Mouse (Mus musculus): ENCODE results near the gene Ctsk. TPM values are rescaled to one million over a fixed set of nuclear protein-coding genes. Genes with fewer than 3 reads are reported as not detected.

The Ctsk gene
- polyA plus RNA-seq, 1 experiment from 2014 or later = 23.9 TPM

DNA sequence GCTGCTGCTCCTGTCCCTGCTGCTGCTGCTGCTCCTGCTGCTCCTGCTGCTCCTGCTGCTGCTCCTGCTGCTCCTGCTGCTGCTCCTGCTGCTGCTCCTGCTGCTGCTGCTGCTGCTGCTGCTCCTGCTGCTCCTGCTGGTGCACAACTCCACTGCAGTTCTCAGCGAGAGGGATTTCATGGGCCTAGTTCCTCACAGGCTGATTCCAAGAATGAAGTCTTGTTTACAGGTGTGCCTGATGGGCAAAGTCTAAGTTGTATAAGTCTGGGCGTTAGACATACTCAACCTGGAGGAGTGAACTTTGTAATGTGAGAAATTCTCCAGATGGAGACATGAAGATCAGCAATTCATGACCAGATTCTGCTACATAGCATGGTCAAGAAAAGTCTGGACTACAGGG lies 25.6 kb downstream of the Ctsk start:
- no peaks in the 10 kb centered on the region for H3K36me3 ChIP-seq (ENCODE audit: control insufficient read depth, insufficient read depth, low read length)
- H3K4me2 ChIP-seq (ENCODE audit: low read length) = no peak overlapping the region
- H3K9ac ChIP-seq (ENCODE audit: low read length) = no peak overlapping the region
- ATAC-seq (ENCODE audit: insufficient number of reproducible peaks, insufficient read depth, low FRiP score, low read depth) = no peak
- 63% methylated on average over 2 of the region's 2 CpGs for WGBS
- H3K27me3 ChIP-seq (ENCODE audit: control insufficient read depth, insufficient read depth, low read length) = no peaks in the 10 kb centered on the region
- H3K4me1 ChIP-seq (ENCODE audit: control insufficient read depth in 2 of 2, insufficient read depth in 2 of 2, low read length in 2 of 2) = peaks cover 0 to 6% of the 10 kb centered on the region in 2 experiments; a peak in 1 of 4 replicates
- H3K27ac ChIP-seq (replicated peaks in 1 of 2; ENCODE audit: control insufficient read depth in 1 of 2, insufficient read depth in 1 of 2, low read depth in 2 of 2, low read length in 2 of 2) = no peak overlapping the region
- H3K9me3 ChIP-seq (ENCODE audit: control insufficient read depth, low read length) = no peaks in the 10 kb centered on the region
- H3K4me3 ChIP-seq (ENCODE audit: control insufficient read depth in 1 of 2, insufficient read depth in 1 of 2, low read depth in 1 of 2, low read length in 2 of 2) = no peak overlapping the region

DNA sequence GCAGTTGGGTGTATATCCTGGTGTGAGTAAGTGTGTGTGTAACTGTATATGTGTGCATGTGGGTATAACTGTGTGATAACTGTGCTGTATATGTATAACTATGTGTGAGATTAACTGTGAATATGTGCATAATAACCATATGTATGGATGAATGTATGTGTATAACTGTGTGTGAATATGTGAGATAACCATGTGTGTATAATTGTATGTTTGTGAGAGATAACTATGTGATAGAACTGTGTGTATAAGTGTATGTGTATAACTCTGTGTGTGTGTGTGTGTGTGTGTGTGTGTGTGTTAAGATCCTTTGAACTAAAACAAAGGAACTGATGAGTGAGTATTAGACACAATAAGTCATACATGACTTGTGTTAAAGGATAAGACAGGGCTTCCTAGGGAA lies 27.1 kb downstream of the Ctsk start:
- ATAC-seq (ENCODE audit: insufficient number of reproducible peaks, insufficient read depth, low FRiP score, low read depth) = no peak

DNA sequence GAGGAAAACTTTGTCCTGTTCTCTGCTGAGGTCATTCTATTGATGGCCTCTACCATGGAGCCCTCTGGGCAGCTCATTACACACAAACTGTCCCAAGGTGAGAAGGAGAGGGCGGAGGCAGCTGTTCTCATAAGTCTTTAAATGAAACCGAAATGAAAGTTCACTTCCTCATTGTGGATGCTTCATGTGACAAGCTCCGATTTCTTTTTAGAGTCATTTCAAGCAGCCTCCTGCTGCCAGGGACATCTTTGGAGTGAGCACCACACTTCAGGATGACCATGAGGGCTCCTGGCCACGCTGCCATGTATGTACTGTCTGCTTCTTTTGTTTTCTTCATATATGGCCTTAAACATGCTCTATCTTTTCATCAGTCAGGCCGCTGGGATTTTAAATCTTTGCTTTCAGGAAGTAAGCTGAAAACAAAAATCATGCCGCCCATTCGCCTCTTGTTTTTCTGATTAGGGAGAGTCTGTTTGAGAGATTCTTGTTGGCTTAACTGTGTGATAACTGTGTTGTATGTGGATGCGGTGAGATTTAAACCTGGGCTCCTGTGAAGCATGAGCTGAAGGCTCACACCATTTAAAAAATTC lies 27.7 kb downstream of the Ctsk start, which contains the start of gene Ctss:
Ctss (plus strand) TSS at position 165 of the 590 bp plus-strand sequence.
- no peak within 1 kb of the TSS for H3K4me2 ChIP-seq (ENCODE audit: low read length)
- no peak for ATAC-seq (ENCODE audit: insufficient number of reproducible peaks, insufficient read depth, low FRiP score, low read depth)
- H3K9ac ChIP-seq (ENCODE audit: low read length) = no peak within 1 kb of the TSS
- H3K27me3 ChIP-seq (ENCODE audit: control insufficient read depth, insufficient read depth, low read length) = no peaks in the 10 kb centered on the region
- 82% methylated on average over 8 of the region's 8 CpGs for WGBS
- no peak within 1 kb of the TSS for H3K27ac ChIP-seq (replicated peaks in 1 of 2; ENCODE audit: control insufficient read depth in 1 of 2, insufficient read depth in 1 of 2, low read depth in 2 of 2, low read length in 2 of 2)
- H3K4me1 ChIP-seq (ENCODE audit: control insufficient read depth in 2 of 2, insufficient read depth in 2 of 2, low read length in 2 of 2) = peaks cover 0 to 4% of the 10 kb centered on the region in 2 experiments; a peak in 1 of 4 replicates
- H3K9me3 ChIP-seq (ENCODE audit: control insufficient read depth, low read length) = no peaks in the 10 kb centered on the region
- no peak within 1 kb of the TSS for H3K4me3 ChIP-seq (ENCODE audit: control insufficient read depth in 1 of 2, insufficient read depth in 1 of 2, low read depth in 1 of 2, low read length in 2 of 2)
- H3K36me3 ChIP-seq (ENCODE audit: control insufficient read depth, insufficient read depth, low read length) = no peaks in the 10 kb centered on the region

More for the DNA sequence above, 27.1 kb downstream of the Ctsk start:
- Histone ChIP-seq H3K4me1 (ENCODE audit: control insufficient read depth in 2 of 2, insufficient read depth in 2 of 2, low read length in 2 of 2) (peaks cover 0 to 6% of the 10 kb centered on the region in 2 experiments; a peak in 1 of 4 replicates), H3K9ac (ENCODE audit: low read length) (no peak overlapping the region), H3K4me3 (ENCODE audit: control insufficient read depth in 1 of 2, insufficient read depth in 1 of 2, low read depth in 1 of 2, low read length in 2 of 2) (no peak overlapping the region), H3K27ac (replicated peaks in 1 of 2; ENCODE audit: control insufficient read depth in 1 of 2, insufficient read depth in 1 of 2, low read depth in 2 of 2, low read length in 2 of 2) (no peak overlapping the region), H3K36me3 (ENCODE audit: control insufficient read depth, insufficient read depth, low read length) (no peaks in the 10 kb centered on the region), H3K9me3 (ENCODE audit: control insufficient read depth, low read length) (no peaks in the 10 kb centered on the region), H3K4me2 (ENCODE audit: low read length) (no peak overlapping the region), H3K27me3 (ENCODE audit: control insufficient read depth, insufficient read depth, low read length) (no peaks in the 10 kb centered on the region)

DNA sequence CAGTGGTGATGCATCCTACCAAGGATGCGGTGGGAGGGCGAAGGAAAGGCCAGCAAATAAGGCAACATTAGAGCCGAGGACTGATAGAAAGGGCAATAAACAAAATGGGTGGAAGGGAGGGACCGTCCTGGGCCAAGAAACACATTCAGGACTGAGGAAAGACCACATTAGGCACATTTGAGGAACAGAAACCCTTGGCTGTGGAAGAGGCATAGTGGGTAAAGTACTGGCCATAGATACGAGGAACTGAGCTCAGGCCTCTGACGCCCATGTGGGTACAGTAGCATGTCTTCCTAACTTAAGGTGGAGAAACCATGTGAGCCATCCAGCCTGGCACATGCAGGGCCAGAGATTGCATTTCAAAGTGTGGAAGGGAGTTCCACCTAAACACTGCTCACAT lies 30.8 kb downstream of the Ctsk start:
- Histone ChIP-seq H3K27me3 (ENCODE audit: control insufficient read depth, insufficient read depth, low read length) (no peaks in the 10 kb centered on the region), H3K36me3 (ENCODE audit: control insufficient read depth, insufficient read depth, low read length) (no peaks in the 10 kb centered on the region), H3K4me1 (ENCODE audit: control insufficient read depth in 2 of 2, insufficient read depth in 2 of 2, low read length in 2 of 2) (no peaks in the 10 kb centered on the region), H3K9ac (ENCODE audit: low read length) (no peak overlapping the region), H3K4me2 (ENCODE audit: low read length) (no peak overlapping the region), H3K4me3 (ENCODE audit: control insufficient read depth in 1 of 2, insufficient read depth in 1 of 2, low read depth in 1 of 2, low read length in 2 of 2) (no peak overlapping the region), H3K9me3 (ENCODE audit: control insufficient read depth, low read length) (no peaks in the 10 kb centered on the region), H3K27ac (replicated peaks in 1 of 2; ENCODE audit: control insufficient read depth in 1 of 2, insufficient read depth in 1 of 2, low read depth in 2 of 2, low read length in 2 of 2) (no peak overlapping the region)
- no peak for ATAC-seq (ENCODE audit: insufficient number of reproducible peaks, insufficient read depth, low FRiP score, low read depth)
- 83% methylated on average over 6 of the region's 6 CpGs for WGBS

DNA sequence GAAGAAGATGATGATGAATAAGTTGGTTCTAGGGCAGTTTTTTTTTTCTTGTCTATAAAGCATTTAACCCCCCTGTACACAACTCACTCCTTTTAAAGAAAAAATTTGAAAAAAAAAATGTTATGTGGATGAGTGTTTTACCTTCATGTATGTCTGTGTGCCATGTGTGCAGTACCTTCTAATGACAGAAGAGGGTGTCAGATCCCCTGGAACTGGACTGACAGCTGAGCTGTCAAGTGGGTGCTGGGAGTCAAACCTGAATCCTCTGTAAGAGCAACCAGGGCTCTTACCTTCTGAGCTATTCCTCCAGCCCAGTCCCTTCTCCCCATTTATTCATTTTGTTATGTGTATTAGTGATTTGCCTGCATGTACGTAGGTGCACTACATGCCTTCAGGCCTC lies 32.0 kb downstream of the Ctsk start:
- H3K36me3 ChIP-seq (ENCODE audit: control insufficient read depth, insufficient read depth, low read length) = no peaks in the 10 kb centered on the region
- no peak for ATAC-seq (ENCODE audit: insufficient number of reproducible peaks, insufficient read depth, low FRiP score, low read depth)
- H3K9ac ChIP-seq (ENCODE audit: low read length) = no peak overlapping the region
- H3K4me2 ChIP-seq (ENCODE audit: low read length) = no peak overlapping the region
- no peaks in the 10 kb centered on the region for H3K27me3 ChIP-seq (ENCODE audit: control insufficient read depth, insufficient read depth, low read length)
- no peak overlapping the region for H3K27ac ChIP-seq (replicated peaks in 1 of 2; ENCODE audit: control insufficient read depth in 1 of 2, insufficient read depth in 1 of 2, low read depth in 2 of 2, low read length in 2 of 2)
- H3K4me3 ChIP-seq (ENCODE audit: control insufficient read depth in 1 of 2, insufficient read depth in 1 of 2, low read depth in 1 of 2, low read length in 2 of 2) = no peak overlapping the region
- H3K4me1 ChIP-seq (ENCODE audit: control insufficient read depth in 2 of 2, insufficient read depth in 2 of 2, low read length in 2 of 2) = no peaks in the 10 kb centered on the region
- WGBS = 93% methylated on average over 1 of the region's 1 CpGs
- no peaks in the 10 kb centered on the region for H3K9me3 ChIP-seq (ENCODE audit: control insufficient read depth, low read length)

DNA sequence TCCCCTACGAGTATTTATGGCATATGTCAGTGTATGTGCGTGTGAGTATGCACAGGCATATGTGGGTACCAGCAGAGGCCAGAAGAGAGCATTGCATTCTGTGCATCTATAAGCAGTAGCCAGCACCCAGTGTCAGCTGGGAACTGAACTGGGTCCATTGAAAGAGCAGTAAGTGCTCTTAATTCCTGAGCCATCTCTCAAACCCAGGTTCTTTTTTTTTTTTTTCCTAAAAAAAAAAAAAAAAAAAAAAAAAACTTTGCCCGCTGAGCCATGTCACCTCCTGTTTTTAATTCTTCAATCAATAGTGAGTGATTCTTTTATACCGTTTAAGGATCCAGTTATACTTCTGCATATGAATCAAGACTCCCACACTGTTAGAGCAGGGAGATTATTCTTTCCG lies 34.3 kb downstream of the Ctsk start:
- Histone ChIP-seq H3K27ac (replicated peaks in 1 of 2; ENCODE audit: control insufficient read depth in 1 of 2, insufficient read depth in 1 of 2, low read depth in 2 of 2, low read length in 2 of 2) (no peak overlapping the region), H3K9me3 (ENCODE audit: control insufficient read depth, low read length) (no peaks in the 10 kb centered on the region), H3K4me3 (ENCODE audit: control insufficient read depth in 1 of 2, insufficient read depth in 1 of 2, low read depth in 1 of 2, low read length in 2 of 2) (no peak overlapping the region), H3K9ac (ENCODE audit: low read length) (no peak overlapping the region), H3K4me1 (ENCODE audit: control insufficient read depth in 2 of 2, insufficient read depth in 2 of 2, low read length in 2 of 2) (no peaks in the 10 kb centered on the region), H3K36me3 (ENCODE audit: control insufficient read depth, insufficient read depth, low read length) (no peaks in the 10 kb centered on the region), H3K4me2 (ENCODE audit: low read length) (no peak overlapping the region), H3K27me3 (ENCODE audit: control insufficient read depth, insufficient read depth, low read length) (no peaks in the 10 kb centered on the region)
- no peak for ATAC-seq (ENCODE audit: insufficient number of reproducible peaks, insufficient read depth, low FRiP score, low read depth)
- WGBS = 87% methylated on average over 5 of the region's 5 CpGs

DNA sequence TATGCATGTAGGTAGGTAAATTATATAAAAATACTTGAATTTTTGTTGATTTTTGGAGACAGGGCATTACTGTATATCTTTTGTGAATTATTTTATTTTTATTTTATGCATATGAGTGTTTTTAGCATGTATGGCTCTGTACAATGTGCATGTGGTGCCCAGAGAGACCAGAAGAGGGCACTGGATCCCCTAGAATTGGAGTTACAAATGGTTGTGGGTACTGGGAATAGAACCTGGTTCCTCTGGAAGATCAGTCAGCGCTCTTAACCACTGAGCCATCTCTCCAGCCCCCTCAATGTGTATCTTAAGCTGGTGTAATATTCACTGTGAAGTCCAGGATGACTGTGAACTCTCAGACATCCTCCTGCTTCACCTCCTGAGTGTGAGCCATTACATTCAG lies 35.9 kb downstream of the Ctsk start:
- WGBS = 82% methylated on average over 1 of the region's 1 CpGs

DNA sequence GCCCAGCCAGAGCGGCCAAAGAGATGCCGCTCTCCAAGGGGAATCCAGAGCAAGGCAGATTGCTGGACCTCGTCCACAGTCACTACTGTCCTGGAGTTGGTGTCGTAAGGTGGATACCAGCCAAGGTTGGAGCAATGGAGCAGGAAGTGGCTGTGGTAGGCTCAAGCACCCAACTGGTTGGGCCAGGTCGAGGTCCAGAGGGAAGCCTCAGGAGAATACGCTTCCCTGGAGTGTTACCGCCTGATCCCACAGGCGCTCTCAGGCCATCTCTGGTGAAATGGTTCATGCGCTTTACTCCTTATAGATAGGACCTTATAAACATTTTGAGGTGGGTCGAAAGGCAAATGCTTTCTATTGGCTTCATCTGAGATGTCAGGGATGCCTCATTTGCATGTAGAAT lies 39.9 kb downstream of the Ctsk start:
- H3K9ac ChIP-seq (ENCODE audit: low read length) = no peak overlapping the region
- no peaks in the 10 kb centered on the region for H3K4me1 ChIP-seq (ENCODE audit: control insufficient read depth in 2 of 2, insufficient read depth in 2 of 2, low read length in 2 of 2)
- no peak overlapping the region for H3K4me2 ChIP-seq (ENCODE audit: low read length)
- H3K36me3 ChIP-seq (ENCODE audit: control insufficient read depth, insufficient read depth, low read length) = no peaks in the 10 kb centered on the region
- 88% methylated on average over 10 of the region's 10 CpGs for WGBS
- ATAC-seq (ENCODE audit: insufficient number of reproducible peaks, insufficient read depth, low FRiP score, low read depth) = no peak
- H3K4me3 ChIP-seq (ENCODE audit: control insufficient read depth in 1 of 2, insufficient read depth in 1 of 2, low read depth in 1 of 2, low read length in 2 of 2) = no peak overlapping the region
- H3K9me3 ChIP-seq (ENCODE audit: control insufficient read depth, low read length) = no peaks in the 10 kb centered on the region
- H3K27ac ChIP-seq (replicated peaks in 1 of 2; ENCODE audit: control insufficient read depth in 1 of 2, insufficient read depth in 1 of 2, low read depth in 2 of 2, low read length in 2 of 2) = no peak overlapping the region
- no peaks in the 10 kb centered on the region for H3K27me3 ChIP-seq (ENCODE audit: control insufficient read depth, insufficient read depth, low read length)

More for the DNA sequence above, 35.9 kb downstream of the Ctsk start:
- Histone ChIP-seq H3K27me3 (ENCODE audit: control insufficient read depth, insufficient read depth, low read length) (no peaks in the 10 kb centered on the region), H3K9me3 (ENCODE audit: control insufficient read depth, low read length) (no peaks in the 10 kb centered on the region), H3K27ac (replicated peaks in 1 of 2; ENCODE audit: control insufficient read depth in 1 of 2, insufficient read depth in 1 of 2, low read depth in 2 of 2, low read length in 2 of 2) (no peak overlapping the region), H3K9ac (ENCODE audit: low read length) (no peak overlapping the region), H3K4me1 (ENCODE audit: control insufficient read depth in 2 of 2, insufficient read depth in 2 of 2, low read length in 2 of 2) (no peaks in the 10 kb centered on the region), H3K4me2 (ENCODE audit: low read length) (no peak overlapping the region), H3K4me3 (ENCODE audit: control insufficient read depth in 1 of 2, insufficient read depth in 1 of 2, low read depth in 1 of 2, low read length in 2 of 2) (no peak overlapping the region), H3K36me3 (ENCODE audit: control insufficient read depth, insufficient read depth, low read length) (no peaks in the 10 kb centered on the region)
- no peak for ATAC-seq (ENCODE audit: insufficient number of reproducible peaks, insufficient read depth, low FRiP score, low read depth)
